Mouse (Mus musculus): ENCODE results near the gene Mgat4a. TPM values are rescaled to one million over a fixed set of nuclear protein-coding genes. Genes with fewer than 3 reads are reported as not detected.

Gene Mgat4a
- total RNA-seq, 2 experiments from 2014 or later = 9.7 to 11.4 TPM

DNA sequence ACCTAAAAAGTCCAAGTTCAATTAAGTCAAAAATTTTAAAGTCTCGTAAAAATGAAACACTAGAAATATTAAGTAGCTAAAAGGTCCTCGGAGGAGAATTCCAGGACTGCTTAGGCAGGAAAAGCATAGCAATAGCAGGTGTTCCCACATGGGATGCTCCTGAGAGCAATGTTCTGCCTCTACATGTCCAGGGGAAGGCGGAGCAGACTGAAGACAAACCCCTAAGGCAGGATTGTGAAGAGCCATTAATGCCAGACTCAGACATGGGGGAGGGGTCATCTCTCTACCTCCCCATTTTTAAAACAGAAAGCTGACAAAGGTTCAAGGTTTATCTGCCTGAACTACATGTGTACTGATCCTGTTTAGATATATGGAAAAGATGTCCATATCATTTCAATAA is 45.7 kb downstream of the Mgat4a start:
- DNase-seq = no peak

DNA sequence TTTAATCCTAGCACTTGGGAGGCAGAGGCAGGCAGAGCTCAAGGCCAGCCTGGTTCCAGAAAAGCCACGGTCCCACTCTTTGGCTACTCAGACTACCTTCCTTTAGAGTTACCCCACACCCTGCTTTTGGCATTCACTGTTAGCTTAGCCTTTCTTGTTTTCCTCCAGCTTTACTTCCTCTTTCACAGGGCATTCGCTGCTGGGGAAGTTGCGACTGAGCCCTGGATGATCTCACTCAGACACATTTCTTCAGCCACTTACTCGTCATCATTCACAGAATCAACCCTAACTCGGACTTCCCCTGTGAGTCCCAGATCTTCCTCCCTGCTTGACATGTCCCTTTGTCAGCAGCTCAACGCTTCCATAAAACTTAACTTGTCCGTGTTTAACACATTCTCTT is 49.1 kb downstream of the Mgat4a start:
- DNase-seq = no peak

DNA sequence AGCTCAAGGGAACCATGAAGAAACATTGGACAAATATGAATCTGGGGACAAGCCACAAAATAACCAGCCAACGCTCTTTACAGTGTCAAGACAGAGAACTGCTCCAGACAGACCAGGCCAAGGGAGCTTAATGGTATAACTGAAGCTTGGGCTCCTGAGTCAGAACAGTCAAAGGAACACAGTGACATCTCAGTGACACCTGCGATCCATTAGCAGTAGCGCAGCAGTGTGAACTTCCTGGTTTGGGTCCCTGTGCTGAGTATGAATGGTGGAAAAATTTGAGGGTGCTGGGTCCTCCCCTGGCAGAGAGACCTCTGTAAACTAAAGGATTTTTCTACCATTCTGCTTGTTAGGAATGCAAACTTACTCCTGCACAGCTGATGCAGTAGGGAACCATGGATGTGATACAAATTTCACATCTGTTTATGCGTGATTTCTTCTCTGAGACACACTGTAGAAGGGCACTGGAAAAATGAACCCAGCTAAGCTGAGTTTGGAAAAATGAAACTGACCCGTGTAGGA is 50.1 kb downstream of the Mgat4a start:
- DNase-seq = no peak

DNA sequence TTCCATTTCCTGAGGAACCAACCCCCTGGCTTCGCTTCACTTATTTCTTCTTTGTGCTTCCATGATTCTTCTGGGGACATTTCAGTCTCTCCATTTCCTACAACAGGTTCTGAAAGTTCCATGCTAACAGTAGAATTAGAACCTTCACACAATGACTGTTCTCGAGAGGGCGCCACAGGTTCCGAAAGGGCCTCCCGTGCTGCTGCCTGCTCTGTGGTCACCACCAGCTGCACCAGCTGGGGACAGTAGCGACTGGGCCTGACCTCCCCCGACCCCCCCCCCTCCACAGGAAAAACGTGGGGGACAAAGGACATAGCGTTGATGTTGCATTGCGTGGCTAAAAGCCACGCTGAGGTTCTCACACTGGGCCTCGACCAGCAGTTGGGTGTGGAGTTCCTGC is 52.3 kb downstream of the Mgat4a start:
- no peak for DNase-seq

DNA sequence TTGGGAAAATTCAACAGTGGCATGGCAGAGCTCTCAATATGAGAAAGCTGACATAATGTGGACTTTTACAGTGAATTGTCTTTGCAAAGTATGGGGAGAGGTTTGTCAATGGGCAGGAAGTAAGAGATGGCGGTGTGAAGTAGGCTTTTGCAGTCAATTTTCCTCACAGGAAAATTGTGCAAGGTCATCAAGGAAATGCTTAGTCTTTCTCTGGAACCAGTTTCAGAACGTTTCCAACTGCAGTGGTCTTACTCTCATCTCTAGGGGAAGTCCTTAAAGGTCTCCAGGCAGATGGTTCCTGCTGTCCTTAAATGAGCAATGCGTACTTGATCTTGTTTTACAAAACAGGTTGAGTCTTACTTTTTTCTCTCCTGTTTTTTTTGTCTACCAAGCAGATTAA is 53.8 kb downstream of the Mgat4a start:
- no peak for DNase-seq

DNA sequence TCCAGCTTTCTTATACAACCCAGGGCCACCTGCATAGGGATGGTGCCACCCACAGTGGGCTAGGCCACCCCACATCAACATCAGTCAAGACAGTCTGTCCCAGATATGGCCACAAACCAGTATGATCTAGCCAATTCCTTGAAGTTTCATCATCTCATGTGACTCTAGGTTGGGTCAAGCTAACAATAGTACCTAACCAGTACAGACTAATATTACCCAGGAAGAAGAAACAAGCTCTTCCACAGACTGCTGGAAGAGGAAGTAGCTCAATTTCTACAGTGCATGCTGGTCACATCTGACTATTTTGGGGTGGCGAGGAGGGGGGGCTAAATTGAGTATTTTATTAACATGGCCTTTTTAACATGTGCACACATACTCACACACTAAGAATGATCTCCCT is 54.4 kb downstream of the Mgat4a start:
- DNase-seq = no peak

DNA sequence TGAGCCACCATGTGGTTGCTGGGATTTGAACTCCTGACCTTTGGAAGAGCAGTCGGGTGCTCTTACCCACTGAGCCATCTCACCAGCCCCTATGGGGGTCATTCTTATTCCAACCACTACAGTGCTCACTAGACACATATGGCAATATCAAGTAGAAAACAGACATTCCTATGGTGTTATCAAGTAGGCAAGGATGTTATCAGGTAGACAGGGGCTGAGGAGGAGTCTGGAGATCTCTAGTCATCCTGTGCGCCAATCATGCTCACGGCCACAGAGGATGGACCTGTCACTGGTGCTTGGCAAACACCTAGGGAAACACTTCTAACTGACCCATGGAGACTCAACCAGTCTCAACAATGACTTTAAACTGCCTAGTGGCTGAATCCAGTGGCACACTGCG is 56.2 kb downstream of the Mgat4a start:
- DNase-seq = no peak

DNA sequence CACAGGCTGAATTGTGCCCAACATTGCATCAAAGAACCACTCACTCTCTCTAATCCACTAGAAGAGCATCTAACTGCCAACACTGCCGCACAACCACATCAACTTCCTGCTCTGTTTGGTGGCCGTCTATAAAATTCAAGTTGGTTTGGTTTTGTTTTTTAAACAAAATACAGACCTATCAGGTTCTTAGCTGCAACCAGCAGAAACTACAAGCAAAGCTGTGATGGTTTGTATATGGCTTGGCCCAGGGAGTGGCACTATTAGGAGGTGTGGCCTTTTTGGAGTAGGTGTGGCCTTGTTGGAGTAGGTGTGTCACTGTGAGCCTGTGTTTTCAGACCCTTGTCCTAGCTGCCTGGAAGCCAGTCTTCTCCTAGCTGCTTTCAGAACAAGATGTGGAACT is 59.5 kb downstream of the Mgat4a start:
- no peak for DNase-seq

DNA sequence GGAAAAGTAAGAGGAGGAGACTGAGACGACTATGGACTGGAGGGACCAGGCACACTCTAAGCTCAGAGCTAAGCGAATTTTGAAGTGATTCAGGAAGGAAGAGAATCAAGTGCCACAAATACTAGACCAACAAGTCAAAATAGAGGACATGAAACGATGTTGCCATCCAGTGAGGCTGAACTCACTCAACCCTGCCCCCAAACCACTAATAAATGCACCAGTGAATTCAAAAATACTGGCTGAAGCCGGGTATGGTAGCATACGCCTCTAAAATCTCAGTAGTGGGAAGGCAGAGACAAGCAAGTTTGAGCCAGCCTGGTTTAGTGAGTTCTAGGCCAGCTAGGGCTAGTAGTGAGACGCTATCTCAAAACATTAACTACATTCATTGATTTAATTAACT is 60.1 kb downstream of the Mgat4a start:
- no peak for DNase-seq

DNA sequence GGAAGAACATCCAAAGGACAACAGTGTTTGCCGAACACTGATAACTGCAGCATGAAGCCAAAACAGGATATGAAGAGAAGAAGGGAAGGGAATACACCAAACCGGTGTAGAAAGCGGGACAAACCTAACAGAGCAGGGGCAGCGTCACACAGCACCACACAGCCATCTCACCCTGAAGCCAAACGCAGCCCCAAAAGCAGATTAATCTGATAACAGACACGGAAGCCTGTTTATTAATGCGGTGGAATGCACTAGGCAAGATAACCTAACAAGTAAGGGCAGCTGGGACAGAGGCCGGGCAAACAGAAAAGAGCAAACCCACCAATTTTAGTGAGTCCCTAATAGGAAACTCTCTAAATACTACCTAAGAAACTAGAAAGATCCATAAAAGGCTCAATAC is 61.1 kb downstream of the Mgat4a start:
- no peak for DNase-seq

DNA sequence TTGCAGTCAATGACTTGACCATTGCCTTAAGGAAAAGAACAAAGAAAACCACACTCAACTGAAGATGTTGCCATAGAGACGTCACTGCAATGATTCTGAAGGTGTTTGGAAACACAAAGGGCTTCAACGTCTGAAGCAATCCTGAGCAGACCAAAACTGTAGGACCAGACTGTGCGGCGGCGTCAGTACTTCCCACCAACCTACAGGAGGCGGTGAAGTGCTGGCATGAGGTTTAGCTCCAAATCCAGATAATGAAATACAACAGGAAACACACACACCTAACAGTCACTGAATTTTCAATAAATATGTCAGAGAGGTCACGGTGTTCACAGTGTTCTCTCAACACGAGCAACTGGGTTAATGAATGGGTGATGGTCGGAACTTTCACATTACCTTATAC is 61.7 kb downstream of the Mgat4a start:
- DNase-seq = peak; percentile 23

DNA sequence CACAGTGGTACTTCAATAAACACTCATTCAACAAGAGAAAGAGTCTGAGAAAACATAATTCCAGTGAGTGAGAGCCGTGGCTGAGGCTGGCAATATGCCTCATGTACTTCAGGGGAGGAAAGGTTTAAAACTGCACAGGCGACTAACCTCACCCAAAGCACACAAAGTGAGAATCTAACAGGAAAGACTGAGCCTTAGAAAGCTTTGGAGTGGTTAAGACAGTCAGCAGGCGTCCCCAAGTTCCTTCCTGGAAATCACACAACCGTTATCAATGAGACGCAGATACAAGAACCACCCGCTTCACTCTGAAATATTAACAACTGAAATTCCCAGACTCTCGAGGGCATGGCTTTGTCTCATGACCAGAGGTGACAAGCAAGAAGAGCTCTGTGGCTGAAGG is 62.4 kb downstream of the Mgat4a start:
- DNase-seq = no peak

DNA sequence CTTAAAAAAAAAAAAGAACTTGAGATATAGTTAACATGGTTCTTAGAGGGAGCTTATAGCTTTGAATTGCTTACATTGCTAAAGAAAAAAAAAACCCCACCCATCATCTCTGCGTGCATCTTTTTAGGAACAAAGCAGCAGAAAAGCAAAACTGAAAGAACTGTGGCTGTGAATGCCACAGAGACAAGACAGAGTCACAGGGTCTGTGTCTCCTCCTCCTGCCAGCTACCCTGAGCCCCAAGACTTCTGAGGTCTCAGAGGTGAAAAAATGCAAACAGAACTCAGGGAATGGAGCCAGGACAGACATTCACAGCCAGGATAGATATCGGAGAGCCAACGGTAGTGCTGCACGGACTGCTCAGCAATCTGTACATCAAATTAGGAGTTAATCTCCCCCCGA is 62.9 kb downstream of the Mgat4a start:
- DNase-seq = no peak

DNA sequence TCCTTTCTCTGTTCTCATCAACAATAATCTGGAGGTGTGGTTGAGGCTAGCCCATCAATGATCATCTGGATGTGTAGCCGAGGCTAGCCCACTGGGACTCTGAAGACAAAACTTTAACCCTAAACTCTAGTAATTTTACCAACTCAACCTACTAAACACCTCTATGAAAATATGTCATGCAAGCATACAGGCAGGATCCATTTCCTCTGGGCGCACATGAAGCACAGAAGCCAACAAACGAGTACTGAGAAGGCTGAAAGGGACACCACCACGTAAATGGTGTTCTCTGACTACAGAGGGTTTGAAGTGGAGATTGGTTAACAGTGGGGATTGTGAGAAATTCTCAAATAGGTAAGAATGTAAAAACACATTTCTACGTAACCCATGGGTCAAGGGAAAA is 63.6 kb downstream of the Mgat4a start:
- no peak for DNase-seq

DNA sequence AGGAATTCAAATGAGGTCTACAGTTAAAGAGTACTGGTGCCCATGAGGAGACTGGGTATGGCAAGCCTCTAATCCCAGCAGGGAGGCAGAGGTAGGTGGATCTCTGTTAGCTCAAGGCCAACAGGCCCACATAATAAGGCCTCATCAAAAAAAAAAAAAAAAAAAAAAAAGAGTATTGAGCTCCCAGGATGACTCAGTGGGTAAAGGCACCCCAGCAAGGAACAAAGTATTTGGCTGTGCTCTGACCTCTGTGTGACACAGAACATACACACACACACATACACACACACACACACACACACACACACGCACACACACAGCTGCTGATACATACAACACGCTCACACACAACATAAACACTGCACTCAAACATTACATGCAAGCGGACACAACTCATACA is 65.5 kb downstream of the Mgat4a start:
- DNase-seq = no peak

DNA sequence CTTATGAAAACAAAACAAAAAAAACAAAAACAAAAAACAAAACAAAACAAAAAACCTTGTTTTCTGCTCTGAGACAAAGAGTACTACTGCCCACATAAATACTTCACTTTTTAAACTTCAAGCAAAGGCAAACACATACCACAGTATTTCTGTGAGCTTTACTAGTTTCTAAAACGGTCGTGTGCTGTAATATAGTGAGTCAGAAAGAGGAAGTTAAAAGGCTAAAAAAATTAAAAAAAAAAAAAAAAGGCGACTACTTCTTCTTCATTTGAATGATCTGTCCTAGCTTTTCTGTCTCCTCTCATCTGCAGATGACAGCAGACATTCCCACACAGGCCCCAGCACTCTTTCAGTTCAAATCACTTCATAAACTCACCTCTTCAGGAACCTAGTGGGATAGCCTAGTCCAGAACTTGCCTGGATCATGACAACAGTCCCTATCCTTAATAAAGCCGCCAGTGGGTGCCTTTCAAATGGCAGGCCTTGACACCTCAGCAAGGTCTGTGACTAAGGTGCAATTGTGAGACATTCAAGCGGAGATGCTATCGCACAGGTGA is 66.1 kb downstream of the Mgat4a start:
- no peak for DNase-seq

DNA sequence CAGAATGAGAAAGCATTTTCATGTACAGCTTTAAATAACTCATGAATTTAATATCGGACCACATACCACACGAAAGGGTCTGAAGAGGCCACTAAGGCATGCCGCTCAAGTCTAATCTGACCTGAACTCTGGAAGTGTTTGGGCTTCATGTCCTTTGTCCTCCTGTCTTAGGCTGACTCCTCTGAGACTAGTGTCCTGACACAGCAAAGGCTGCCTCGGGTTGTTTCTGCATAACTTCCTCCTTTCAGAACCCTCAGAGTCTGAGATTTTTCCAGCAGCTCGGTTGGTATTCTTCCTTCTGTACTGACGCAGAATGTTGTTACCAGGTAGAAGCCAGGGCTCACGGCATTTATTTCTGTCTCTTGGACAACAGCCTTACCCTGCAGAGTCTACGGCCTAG is 66.8 kb downstream of the Mgat4a start:
- DNase-seq = no peak

DNA sequence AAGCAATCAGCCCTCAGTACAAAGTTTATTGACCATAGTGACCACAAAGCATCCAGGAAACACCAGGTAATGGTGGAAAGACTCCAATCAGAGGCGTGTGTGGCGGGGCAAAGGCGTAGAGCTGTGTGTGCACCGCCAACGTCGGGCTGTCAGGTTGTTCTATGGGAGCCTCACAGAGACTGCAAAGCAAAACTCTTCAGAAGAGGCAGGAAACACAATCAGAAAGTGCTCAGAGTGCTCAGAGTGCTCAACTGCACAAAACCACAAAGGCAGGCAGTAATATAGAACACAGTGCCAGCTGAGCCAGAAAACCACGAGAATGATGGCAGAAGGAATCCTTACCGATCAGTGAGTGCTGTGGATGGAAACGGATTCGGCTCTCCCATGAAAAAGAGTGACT is 67.6 kb downstream of the Mgat4a start:
- DNase-seq = no peak

DNA sequence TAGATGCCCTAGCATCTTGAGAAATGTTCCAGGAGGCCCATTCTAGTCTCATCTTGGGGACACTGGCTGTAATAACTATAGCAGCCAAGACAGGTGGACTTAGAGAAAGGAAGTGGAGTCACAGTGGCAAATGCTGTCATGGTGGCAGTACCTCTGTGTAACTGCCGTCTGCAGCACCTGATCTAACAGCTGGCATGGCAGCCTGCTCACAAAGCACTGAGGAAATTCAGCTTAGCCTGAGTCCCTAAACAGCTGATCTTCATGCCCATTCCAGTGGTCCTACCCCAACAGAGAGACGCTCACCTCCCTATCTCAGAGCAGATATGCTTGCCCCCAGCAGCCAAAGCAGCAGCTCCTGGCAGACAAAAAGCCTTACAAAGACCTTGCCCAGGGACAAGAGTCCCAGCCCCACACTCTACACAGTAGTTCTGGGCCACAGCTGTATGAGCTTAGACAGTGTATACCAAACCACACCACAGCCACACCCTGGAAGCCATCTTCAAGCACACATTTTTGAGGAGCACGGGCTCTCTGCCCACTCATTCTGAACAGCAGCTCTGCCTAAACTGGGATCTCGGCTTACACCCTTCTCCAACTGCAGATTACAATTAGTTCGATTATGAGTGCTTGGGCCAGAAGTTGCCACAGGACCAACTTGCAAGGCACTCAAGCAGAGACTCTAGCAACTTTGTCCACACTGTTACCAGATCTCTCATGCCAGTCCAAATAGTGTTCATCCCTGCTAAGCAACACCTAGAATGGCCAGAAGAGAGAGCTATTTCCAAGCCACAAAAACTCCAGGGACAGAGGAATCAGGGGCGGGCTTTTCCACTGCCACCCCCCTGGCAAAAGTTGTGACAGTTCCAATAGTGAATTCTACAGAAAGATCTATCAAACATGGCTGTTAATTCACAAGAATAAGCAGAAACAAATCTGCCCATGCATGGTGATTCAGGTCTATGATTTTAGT is 69.4 kb downstream of the Mgat4a start:
- DNase-seq = no peak

DNA sequence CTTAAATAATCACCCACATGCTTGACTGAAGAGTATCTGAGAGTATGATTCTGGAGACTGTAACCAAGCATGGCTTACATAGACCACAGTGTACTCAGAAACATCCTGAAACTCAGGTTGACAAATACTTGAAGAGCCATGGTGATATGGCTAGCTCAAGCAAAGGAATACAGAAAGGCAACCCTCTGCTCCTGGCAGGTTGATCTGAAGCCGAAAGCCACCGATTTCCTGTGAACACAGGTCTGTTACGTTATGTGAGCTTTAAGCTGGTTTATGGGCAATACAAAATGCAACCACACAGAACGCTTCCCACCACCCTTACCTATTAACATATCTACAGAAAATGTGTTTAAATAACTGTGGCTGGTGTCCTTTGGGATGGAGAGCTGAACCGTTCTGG is 71.8 kb downstream of the Mgat4a start:
- no peak for DNase-seq

DNA sequence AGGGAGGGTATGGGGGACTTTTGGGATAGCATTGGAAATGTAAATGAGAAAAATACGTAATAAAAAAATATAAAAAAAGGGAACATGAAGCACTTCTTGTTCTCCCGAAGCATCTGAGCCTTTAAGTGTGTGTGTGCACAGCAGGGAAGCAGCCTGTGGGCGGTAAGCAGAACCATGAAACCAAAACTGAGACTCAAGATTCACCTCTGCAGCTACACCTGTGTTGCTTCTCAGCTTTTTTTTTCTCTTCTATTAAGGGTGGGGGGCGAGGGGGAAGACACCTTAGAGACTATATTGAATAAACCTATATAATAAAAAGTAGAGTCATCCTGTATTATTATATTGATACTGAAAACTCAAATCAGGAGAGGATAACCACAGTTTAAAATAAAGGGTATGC is 73.0 kb downstream of the Mgat4a start:
- no peak for DNase-seq

DNA sequence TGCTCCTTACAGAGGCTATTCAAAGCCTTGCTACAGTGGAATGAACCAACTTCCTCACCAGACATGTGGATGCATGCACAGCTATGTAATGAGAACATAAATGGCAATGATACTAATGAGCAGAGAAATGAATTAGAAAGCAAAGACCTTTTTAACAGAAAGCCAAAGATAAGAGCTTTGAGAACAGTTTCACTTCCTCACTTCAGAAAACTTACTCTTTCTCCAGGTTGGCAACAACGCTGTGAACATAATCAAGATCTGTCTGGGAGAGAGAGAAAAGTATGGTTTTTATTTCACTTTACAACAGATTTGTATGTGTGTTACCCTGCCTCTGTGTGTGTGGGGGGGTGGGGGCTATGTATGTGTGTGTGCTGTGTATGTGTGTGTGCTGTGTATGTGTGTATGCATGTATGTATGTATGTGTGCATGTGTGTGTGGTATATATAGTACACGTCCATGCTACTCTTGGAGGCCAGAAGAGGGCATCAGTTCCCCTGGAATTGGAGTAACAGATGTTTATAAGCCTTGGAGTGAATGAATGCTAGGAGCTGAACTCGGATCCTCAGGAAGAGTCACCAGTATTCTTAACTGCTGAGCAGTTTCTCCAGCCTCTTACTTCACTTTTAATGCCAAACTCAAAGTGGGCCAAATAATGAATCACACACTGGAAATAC is 74.4 kb downstream of the Mgat4a start:
- no peak for DNase-seq

DNA sequence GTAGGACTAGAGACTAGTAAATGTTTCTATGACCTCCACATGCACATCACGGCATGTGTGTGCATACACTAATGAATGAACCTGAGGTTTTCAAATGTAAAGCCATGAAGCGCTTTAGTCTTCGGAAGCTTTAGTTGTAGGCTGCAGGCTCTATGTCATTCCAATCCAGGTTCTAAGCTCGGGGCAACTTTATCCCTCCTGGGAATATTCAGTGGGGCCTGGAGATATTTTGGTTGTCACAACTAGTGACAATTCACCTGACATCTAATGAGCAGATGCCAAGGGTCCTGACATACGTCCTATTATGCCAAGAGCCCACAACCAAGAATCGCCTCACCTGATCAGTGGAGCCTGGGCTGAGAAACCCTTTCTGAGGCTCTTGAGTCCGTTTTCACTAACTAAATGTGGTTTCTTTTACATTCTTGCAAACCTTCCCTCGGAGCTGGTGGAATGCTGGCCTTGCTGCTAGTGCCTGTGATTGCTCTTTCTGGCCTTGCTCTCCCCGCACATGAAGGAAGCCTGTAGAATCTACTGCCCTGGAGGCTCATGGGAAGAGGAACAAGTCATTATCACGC is 75.9 kb downstream of the Mgat4a start:
- no peak for DNase-seq

All from adrenal gland, postnatal 10 days (tissue).